Mouse (Mus musculus) G1E (cell line): ENCODE measurements around the gene Scamp4.

Source experiments
- CTCF ChIP-seq: IDR thresholded peaks from 2 replicates; pipeline ENCODE4 v1.5.1; 2012; ENCODE audit warnings: low read depth, low read length, inconsistent platforms, mixed read lengths
- GATA1 ChIP-seq: IDR thresholded peaks from 2 replicates; pipeline ENCODE4 v1.6.1; 2012; ENCODE audit warnings: borderline replicate concordance, low read length, inconsistent platforms, mixed read lengths
- GATA2 ChIP-seq: IDR thresholded peaks from 2 replicates; pipeline ENCODE4 v1.6.1; 2012; ENCODE audit warnings: low read depth, low read length, inconsistent platforms, borderline replicate concordance
- POLR2AphosphoS5 ChIP-seq: IDR thresholded peaks from 2 replicates; pipeline ENCODE4 v1.6.1; 2012; ENCODE audit warnings: low read depth, low read length, inconsistent platforms; ENCODE audit not compliant: insufficient replicate concordance
- TAL1 ChIP-seq: conservative IDR thresholded peaks from 2 replicates; pipeline ENCODE4 v1.6.1; 2012; ENCODE audit warnings: low read depth, low read length, inconsistent platforms, mixed read lengths

- no peak for TF ChIP-seq CTCF
- TF ChIP-seq GATA1, result no peak
- TF ChIP-seq TAL1, result no peak
- TF ChIP-seq POLR2AphosphoS5, result no peak
- no peak for TF ChIP-seq GATA2
These were observed 26.3 kb downstream of the Scamp4 start for GRCm38 (mm10) chr10:80628925-80629324.
